In genomic region chr2:25180973-25181890, GRCm38 (mm10) we compare ENCODE assay signal across 8 mouse cellular contexts. TPM values are rescaled to one million over a fixed set of nuclear protein-coding genes. Genes with fewer than 3 reads are reported as not detected.
DNase-seq lines count a peak whose midpoint lies in the region; ATAC-seq and TF ChIP-seq lines count a peak whose summit lies in the region.

No protein-coding gene starts in this region.

- peak overlapping the region; percentile 91 for H3K4me2 ChIP-seq in lung, embryonic 15.5 days

- no peak for TF ChIP-seq CTCF in olfactory bulb, adult 2 months (IDR thresholded peaks at IDR 0.05; ENCODE audit: insufficient read depth, low read depth, low read length)

- peak overlapping the region; percentile 64 for H3K9ac ChIP-seq in lung, embryonic 15.5 days

- no peaks in the 10 kb centered on the region for H3K36me3 ChIP-seq in lung, embryonic 15.5 days

- H3K27me3 ChIP-seq in lung, embryonic 15.5 days: peaks cover 69% of the 10 kb centered on the region

- peaks cover 63% of the 10 kb centered on the region for H3K4me1 ChIP-seq in lung, embryonic 15.5 days
- H3K4me1 ChIP-seq in olfactory bulb, adult 2 months (ENCODE audit: control insufficient read depth, insufficient read depth, low read length): peaks cover 51% of the 10 kb centered on the region

- peak; percentile 59 for DNase-seq in kidney, adult 18-20 months
- no peak for DNase-seq in kidney, adult 9 months
- peak; percentile 86 for DNase-seq in ZHBTc4 (ENCODE audit: low read depth, low spot score)
- DNase-seq in gastrocnemius, adult 8-10 months (ENCODE audit: low spot score in 2 of 2): no peak

- H3K27ac ChIP-seq in lung, embryonic 15.5 days: peak overlapping the region; percentile 92
- H3K27ac ChIP-seq in olfactory bulb, adult 2 months (ENCODE audit: insufficient read depth, low read depth, low read length): no peak overlapping the region

- no peaks in the 10 kb centered on the region for H3K9me3 ChIP-seq in lung, embryonic 15.5 days

- WGBS in lung, embryonic 15.5 days: under 1% methylated on average over 100 of the region's 100 CpGs
- WGBS in olfactory bulb, adult 2 months: under 1% methylated on average over 100 of the region's 100 CpGs

- TF ChIP-seq POLR2A in olfactory bulb, adult 2 months (IDR thresholded peaks at IDR 0.05; ENCODE audit: insufficient read depth, low read depth, low read length): no peak

- peak; percentile 75 for ATAC-seq in erythroid progenitor cell, adult 5-6 weeks (replicated peaks; ENCODE audit: low FRiP score, poor library complexity, severe bottlenecking)
- ATAC-seq in inflammation-experienced regulatory T-cells, adult 6 months: peak; percentile 39
- peak; percentile 53; the same call in 1 of the 2 replicates for ATAC-seq in lung, embryonic 15.5 days (ENCODE audit: borderline replicate concordance, extremely low read depth, low FRiP score, low TSS enrichment)

- H3K4me3 ChIP-seq in lung, embryonic 15.5 days: peak overlapping the region; percentile 58
- peak overlapping the region; percentile 53 for H3K4me3 ChIP-seq in olfactory bulb, adult 2 months (ENCODE audit: insufficient read depth, low read depth, low read length)

RNA-seq across cellular contexts. Expression of gene Nrarp, which starts 0.7 kb away (rescaled TPM):
- total RNA-seq in erythroid progenitor cell, adult 5-6 weeks (2015; ENCODE audit: low replicate concordance): 0.42 TPM in 1 of 2 replicates, not detected in the other
- total RNA-seq in erythroid progenitor cell, adult 5-6 weeks (2017; ENCODE audit: low replicate concordance): 0.64 and 3.0 TPM in 2 replicates
- 1 to 10 TPM in 1 of 3 experiments, under 1 TPM in 2; 0.54 to 1.2 (median 0.59) TPM for polyA plus RNA-seq in inflammation-experienced regulatory T-cells, adult 6 months (2017; shearing (Covaris generic))
- polyA plus RNA-seq in lung, embryonic 15.5 days (2015; fragmentation: Nextera tagmentation; extraction: Ambion mirVana): 15.7 and 16.0 TPM in 2 replicates
- polyA plus RNA-seq in olfactory bulb, adult 2 months (2012; ENCODE audit: insufficient read depth, insufficient read length, low replicate concordance, missing spikeins): not detected in 2 replicates
- 1 to 10 TPM; 3.0 to 7.1 (median 5.9) TPM for total RNA-seq in gastrocnemius, adult 8-10 months (2022)

RNA-seq across cellular contexts. Expression of gene Tor4a, which starts 15.5 kb away (rescaled TPM):
- 2.9 and 5.4 TPM in 2 replicates for total RNA-seq in erythroid progenitor cell, adult 5-6 weeks (2015; ENCODE audit: low replicate concordance)
- 0.30 and 2.2 TPM in 2 replicates for total RNA-seq in erythroid progenitor cell, adult 5-6 weeks (2017; ENCODE audit: low replicate concordance)
- 10 to 100 TPM; 55.3 to 73.9 (median 67.2) TPM for polyA plus RNA-seq in inflammation-experienced regulatory T-cells, adult 6 months (2017; shearing (Covaris generic))
- 8.8 and 11.7 TPM in 2 replicates for polyA plus RNA-seq in lung, embryonic 15.5 days (2015; fragmentation: Nextera tagmentation; extraction: Ambion mirVana)
- not detected in 2 replicates for polyA plus RNA-seq in olfactory bulb, adult 2 months (2012; ENCODE audit: insufficient read depth, insufficient read length, low replicate concordance, missing spikeins)
- under 1 TPM; 0.48 to 0.92 (median 0.76) TPM for total RNA-seq in gastrocnemius, adult 8-10 months (2022)

RNA-seq across cellular contexts. Expression of gene Nelfb, which starts 30.1 kb away (rescaled TPM):
- 13.0 and 34.4 TPM in 2 replicates for total RNA-seq in erythroid progenitor cell, adult 5-6 weeks (2015; ENCODE audit: low replicate concordance)
- total RNA-seq in erythroid progenitor cell, adult 5-6 weeks (2017; ENCODE audit: low replicate concordance): 15.2 and 29.9 TPM in 2 replicates
- polyA plus RNA-seq in inflammation-experienced regulatory T-cells, adult 6 months (2017; shearing (Covaris generic)): 10 to 100 TPM; 46.6 to 50.3 (median 47.0) TPM
- polyA plus RNA-seq in lung, embryonic 15.5 days (2015; fragmentation: Nextera tagmentation; extraction: Ambion mirVana): 121 and 122 TPM in 2 replicates
- polyA plus RNA-seq in olfactory bulb, adult 2 months (2012; ENCODE audit: insufficient read depth, insufficient read length, low replicate concordance, missing spikeins): not detected in 2 replicates
- total RNA-seq in gastrocnemius, adult 8-10 months (2022): 10 to 100 TPM; 20.8 to 28.3 (median 22.6) TPM

RNA-seq across cellular contexts. Expression of gene Stpg3, which starts 33.2 kb away (rescaled TPM):
- total RNA-seq in erythroid progenitor cell, adult 5-6 weeks (2015; ENCODE audit: low replicate concordance): not detected in 2 replicates
- total RNA-seq in erythroid progenitor cell, adult 5-6 weeks (2017; ENCODE audit: low replicate concordance): not detected in 2 replicates
- not detected for polyA plus RNA-seq in inflammation-experienced regulatory T-cells, adult 6 months (2017; shearing (Covaris generic))
- not detected in 2 replicates for polyA plus RNA-seq in lung, embryonic 15.5 days (2015; fragmentation: Nextera tagmentation; extraction: Ambion mirVana)
- not detected in 2 replicates for polyA plus RNA-seq in olfactory bulb, adult 2 months (2012; ENCODE audit: insufficient read depth, insufficient read length, low replicate concordance, missing spikeins)
- not detected for total RNA-seq in gastrocnemius, adult 8-10 months (2022)

RNA-seq across cellular contexts. Expression of gene Fam166a, which starts 37.3 kb away (rescaled TPM):
- total RNA-seq in erythroid progenitor cell, adult 5-6 weeks (2015; ENCODE audit: low replicate concordance): not detected in 2 replicates
- not detected in 2 replicates for total RNA-seq in erythroid progenitor cell, adult 5-6 weeks (2017; ENCODE audit: low replicate concordance)
- not detected for polyA plus RNA-seq in inflammation-experienced regulatory T-cells, adult 6 months (2017; shearing (Covaris generic))
- polyA plus RNA-seq in lung, embryonic 15.5 days (2015; fragmentation: Nextera tagmentation; extraction: Ambion mirVana): 0.69 and 1.4 TPM in 2 replicates
- polyA plus RNA-seq in olfactory bulb, adult 2 months (2012; ENCODE audit: insufficient read depth, insufficient read length, low replicate concordance, missing spikeins): not detected in 2 replicates
- total RNA-seq in gastrocnemius, adult 8-10 months (2022): not detected

Comparison
In these comparisons a context has a peak if more than half of its experiments do, and no peak if none do; other contexts are left out.
1. DNase-seq: peak in kidney, adult 18-20 months (single experiment) and ZHBTc4 (single experiment); none in kidney, adult 9 months (single experiment) and gastrocnemius, adult 8-10 months (0 of 2).
2. Peak in every context shown above with its lines, with median percentiles within 50 percentile points of each other: ATAC-seq.